Mouse (Mus musculus): ENCODE measurements around the gene Fam83d.

Fam83d gene

GRCm38 (mm10) chr2:158815686-158816085 lies 47.8 kb downstream of the Fam83d start:
- DNase-seq (ENCODE audit: low read depth, low spot score), result no peak

GRCm38 (mm10) chr2:158816239-158816638 lies 48.3 kb downstream of the Fam83d start:
- no peak for DNase-seq (ENCODE audit: low read depth, low spot score)

- no peak for DNase-seq (ENCODE audit: low read depth, low spot score)
Measured at GRCm38 (mm10) chr2:158817708-158818107, 49.8 kb downstream of the Fam83d start.

GRCm38 (mm10) chr2:158828124-158828523 lies 60.2 kb downstream of the Fam83d start:
- DNase-seq (ENCODE audit: low read depth, low spot score), result no peak

- no peak for DNase-seq (ENCODE audit: low read depth, low spot score)
Measured at GRCm38 (mm10) chr2:158829746-158830145, 61.9 kb downstream of the Fam83d start.

- no peak for DNase-seq (ENCODE audit: low read depth, low spot score)
Measured at GRCm38 (mm10) chr2:158833221-158833620, 65.3 kb downstream of the Fam83d start.

- DNase-seq (ENCODE audit: low read depth, low spot score), result no peak
Measured at GRCm38 (mm10) chr2:158833645-158834044, 65.8 kb downstream of the Fam83d start.

Measured in brain, embryonic 18.5 days (tissue).